Mouse (Mus musculus) hindbrain, embryonic 12.5 days (tissue): Measurements from ENCODE around the gene Pmch. TPM values are rescaled to one million over a fixed set of nuclear protein-coding genes. Genes with fewer than 3 reads are reported as not detected.
A peak's percentile ranks its signal among the peaks of the same experiment; 100 is the strongest.

Source experiments
- ATAC-seq: fragments of 200-750 bp; cut with Nextera tagmentation; 2 replicates; pipeline ENCODE4 v1.8.0; 2017; ENCODE audit warnings: moderate TSS enrichment; ENCODE audit not compliant: low FRiP score
- H3K27ac ChIP-seq: fragments of 300-500 bp; sonication (generic); 2 replicates; pipeline ENCODE4 v1.5.1; 2016; ENCODE audit warnings: mild to moderate bottlenecking
- H3K27me3 ChIP-seq: fragments of 300-500 bp; sonication (generic); 2 replicates; pipeline ENCODE4 v1.6.1; 2016; ENCODE audit warnings: mild to moderate bottlenecking
- H3K36me3 ChIP-seq: fragments of 300-500 bp; sonication (generic); 2 replicates; pipeline ENCODE4 v1.6.1; 2016; ENCODE audit warnings: mild to moderate bottlenecking
- H3K4me1 ChIP-seq: fragments of 300-500 bp; sonication (generic); 2 replicates; pipeline ENCODE4 v1.6.1; 2016
- H3K4me2 ChIP-seq: fragments of 300-500 bp; sonication (generic); replicated peaks from 2 replicates; pipeline ENCODE4 v1.6.1; 2016; ENCODE audit warnings: mild to moderate bottlenecking
- H3K4me3 ChIP-seq: fragments of 300-500 bp; sonication (generic); 2 replicates; pipeline ENCODE4 v1.5.1; 2016; ENCODE audit warnings: mild to moderate bottlenecking
- H3K9ac ChIP-seq: fragments of 300-500 bp; sonication (generic); 2 replicates; pipeline ENCODE4 v1.6.1; 2016; ENCODE audit warnings: mild to moderate bottlenecking, moderate library complexity
- H3K9me3 ChIP-seq: fragments of 300-500 bp; sonication (generic); replicated peaks from 2 replicates; pipeline ENCODE4 v1.6.1; 2016; ENCODE audit warnings: mild to moderate bottlenecking
- WGBS: fragments of 180-500 bp; shearing (Covaris S2); methylation state at CpG from one replicate; pipeline ENCODE4 v1.1.7; 2016; 5-methylcytosine and 5-hydroxymethylcytosine counted together
- polyA plus RNA-seq: library from polyadenylated mRNA; unstranded; fragments of >200 nt; fragmentation: Nextera tagmentation; extraction: Ambion mirVana; gene quantifications from 2 replicates; pipeline ENCODE4 v1.2.1, GENCODE M21; 2016

Pmch gene
- 0.89 and 0.99 TPM in 2 replicates for polyA plus RNA-seq

DNA sequence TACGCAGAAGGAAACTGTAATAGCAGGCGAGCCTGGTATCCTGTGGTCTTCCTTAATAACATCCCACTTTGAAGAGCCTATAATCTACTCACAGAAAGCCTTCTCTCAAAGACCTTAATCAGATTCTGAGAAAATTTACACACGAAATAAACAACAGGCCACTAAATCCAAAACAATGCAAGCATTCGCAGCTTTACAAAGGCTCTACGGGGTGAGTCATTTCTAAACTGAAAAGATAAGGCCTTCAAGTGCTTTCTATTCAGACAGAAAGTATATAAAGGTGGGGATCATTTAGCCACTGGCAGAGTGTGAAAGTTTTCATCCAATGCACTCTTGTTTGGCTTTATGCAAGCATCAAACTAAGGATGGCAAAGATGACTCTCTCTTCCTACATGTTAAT, at the start of gene Pmch:
Gene Pmch (plus strand): TSS at position 301 of the 400 bp plus-strand sequence.
- 68% methylated on average over 5 of the region's 5 CpGs for WGBS
- Histone ChIP-seq H3K36me3 (no peaks in the 10 kb centered on the region), H3K9ac (no peak within 1 kb of the TSS), H3K4me1 (no peaks in the 10 kb centered on the region), H3K4me2 (no peak within 1 kb of the TSS), H3K4me3 (no peak within 1 kb of the TSS), H3K27me3 (no peaks in the 10 kb centered on the region), H3K9me3 (no peaks in the 10 kb centered on the region), H3K27ac (no peak within 1 kb of the TSS)
- no peak for ATAC-seq

DNA sequence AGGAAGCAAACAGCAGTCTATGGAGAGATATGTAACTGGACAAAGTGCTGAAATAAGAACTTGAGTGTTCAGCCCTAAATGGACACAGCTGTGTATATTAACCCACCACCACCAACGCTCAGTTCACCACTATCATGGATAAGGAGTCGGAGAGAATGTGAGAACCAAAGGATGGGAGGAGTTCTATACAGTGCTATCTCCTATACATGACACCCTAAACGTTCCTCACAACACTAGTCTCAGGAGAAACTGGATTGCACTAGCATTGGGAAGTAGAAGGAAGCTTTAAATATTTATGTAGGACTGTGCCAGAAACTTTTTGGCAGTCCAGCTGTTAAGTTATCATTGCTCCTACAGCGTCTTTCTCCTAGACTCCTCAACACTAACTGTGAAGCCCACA, 46.6 kb upstream of the Pmch start:
- Histone ChIP-seq H3K27ac (no peak overlapping the region), H3K27me3 (no peaks in the 10 kb centered on the region), H3K9me3 (no peaks in the 10 kb centered on the region), H3K9ac (no peak overlapping the region), H3K4me3 (no peak overlapping the region), H3K4me1 (no peaks in the 10 kb centered on the region), H3K4me2 (no peak overlapping the region), H3K36me3 (no peaks in the 10 kb centered on the region)
- WGBS, result 77% methylated on average over 4 of the region's 4 CpGs
- no peak for ATAC-seq

GRCm38 (mm10) chr10:88046098-88046771, 44.6 kb upstream of the Pmch start:
- Histone ChIP-seq H3K27ac (0 out of 2 replicates have a peak overlapping the region, but pooled peaks have one; percentile 23), H3K36me3 (no peaks in the 10 kb centered on the region), H3K9me3 (no peaks in the 10 kb centered on the region), H3K4me3 (no peak overlapping the region), H3K4me1 (no peaks in the 10 kb centered on the region), H3K27me3 (no peaks in the 10 kb centered on the region), H3K9ac (no peak overlapping the region), H3K4me2 (no peak overlapping the region)
- WGBS, result 49% methylated on average over 11 of the region's 11 CpGs
- ATAC-seq, result no peak

DNA sequence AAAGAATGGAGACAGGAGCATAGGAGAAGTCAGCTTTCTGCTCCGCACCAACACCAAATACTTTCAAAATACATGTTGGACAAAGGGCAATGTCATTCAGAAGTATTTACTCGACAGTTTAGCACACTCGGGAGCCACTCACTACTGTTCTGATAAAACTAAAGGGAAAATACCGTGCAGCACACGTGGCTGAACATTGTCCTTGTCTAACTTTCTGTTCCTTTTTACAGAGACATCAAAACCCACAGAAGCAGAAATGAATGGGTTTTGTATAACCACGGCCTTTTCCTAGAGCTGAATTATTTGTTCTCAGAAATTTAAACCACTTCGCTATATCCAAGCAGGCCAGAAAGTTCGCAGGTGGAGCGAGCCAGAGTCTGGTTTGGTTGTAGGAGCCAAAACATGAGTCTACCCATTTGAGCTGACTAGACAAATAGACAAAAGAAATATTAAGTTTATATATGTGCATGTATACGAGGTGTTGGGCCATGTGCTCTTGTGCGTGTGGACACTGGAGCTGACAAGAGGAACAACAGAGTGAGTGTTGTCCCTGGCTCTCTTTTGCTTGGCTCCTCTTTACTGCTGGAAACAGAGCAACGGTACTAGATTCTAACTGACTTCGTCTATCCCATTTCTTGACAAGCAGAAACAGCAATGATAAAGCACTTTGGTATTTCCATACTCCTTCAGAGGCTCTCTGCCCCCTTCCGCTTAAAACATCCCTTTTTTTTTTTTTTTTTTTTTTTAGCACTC, 36.5 kb upstream of the Pmch start:
- 84% methylated on average over 14 of the region's 14 CpGs for WGBS
- no peaks in the 10 kb centered on the region for H3K4me1 ChIP-seq

GRCm38 (mm10) chr10:88056950-88057649, 33.8 kb upstream of the Pmch start:
- H3K4me3 ChIP-seq, result no peak overlapping the region
- H3K9me3 ChIP-seq, result no peaks in the 10 kb centered on the region
- H3K36me3 ChIP-seq, result no peaks in the 10 kb centered on the region
- H3K27ac ChIP-seq, result no peak overlapping the region
- no peak for ATAC-seq
- H3K4me2 ChIP-seq, result no peak overlapping the region
- no peaks in the 10 kb centered on the region for H3K4me1 ChIP-seq
- H3K9ac ChIP-seq, result no peak overlapping the region
- WGBS, result 85% methylated on average over 14 of the region's 14 CpGs
- H3K27me3 ChIP-seq, result no peaks in the 10 kb centered on the region

More for the DNA sequence above, 36.5 kb upstream of the Pmch start:
- Histone ChIP-seq H3K27me3 (no peaks in the 10 kb centered on the region), H3K36me3 (no peaks in the 10 kb centered on the region), H3K4me3 (no peak overlapping the region), H3K27ac (no peak overlapping the region), H3K9me3 (no peaks in the 10 kb centered on the region), H3K4me2 (no peak overlapping the region), H3K9ac (no peak overlapping the region)
- ATAC-seq, result no peak

DNA sequence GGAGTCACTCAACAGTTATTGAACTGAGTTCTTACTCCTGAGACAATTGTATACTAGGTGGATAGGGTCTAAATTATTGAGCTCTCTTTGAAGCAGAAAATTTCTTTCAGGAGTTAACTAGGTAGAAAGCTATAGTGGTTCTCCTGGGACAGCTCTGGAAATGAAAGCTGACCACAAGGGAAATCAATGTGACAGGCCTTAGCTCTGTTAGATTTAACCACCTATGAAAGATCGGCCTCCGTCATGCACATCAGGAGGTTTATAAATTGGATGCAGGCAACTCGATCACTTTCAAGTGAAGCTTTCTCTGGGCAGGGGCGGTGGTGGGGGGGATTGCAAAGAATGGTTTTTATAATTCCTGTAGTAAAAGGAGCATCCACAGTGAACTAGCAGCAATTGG, 27.4 kb upstream of the Pmch start:
- no peak overlapping the region for H3K4me2 ChIP-seq
- H3K27me3 ChIP-seq, result no peaks in the 10 kb centered on the region
- ATAC-seq, result no peak
- H3K36me3 ChIP-seq, result no peaks in the 10 kb centered on the region
- H3K4me1 ChIP-seq, result no peaks in the 10 kb centered on the region
- no peak overlapping the region for H3K9ac ChIP-seq
- 67% methylated on average over 4 of the region's 4 CpGs for WGBS
- H3K4me3 ChIP-seq, result no peak overlapping the region
- H3K27ac ChIP-seq, result no peak overlapping the region
- H3K9me3 ChIP-seq, result no peaks in the 10 kb centered on the region

DNA sequence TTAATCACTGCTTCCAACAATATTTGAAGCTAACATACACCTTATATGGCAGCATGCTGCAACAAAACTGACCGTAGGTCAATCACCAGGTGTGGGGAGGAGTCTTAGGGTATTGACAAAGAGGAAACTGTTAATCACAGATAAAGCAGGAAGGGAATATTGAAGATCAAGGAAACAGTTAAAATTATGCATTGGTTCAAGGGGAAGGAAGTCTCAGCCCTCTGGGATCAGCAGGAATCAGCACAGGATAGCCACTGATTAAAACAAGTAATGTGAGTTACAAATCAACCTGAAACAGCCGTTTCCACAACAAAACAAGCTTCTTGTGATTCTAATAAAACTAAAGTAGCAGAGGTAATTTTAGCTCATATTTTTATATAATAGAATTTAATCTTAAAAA, 26.0 kb upstream of the Pmch start:
- Histone ChIP-seq H3K27me3 (no peaks in the 10 kb centered on the region), H3K9me3 (no peaks in the 10 kb centered on the region), H3K4me3 (no peak overlapping the region), H3K9ac (no peak overlapping the region), H3K27ac (no peak overlapping the region), H3K4me1 (no peaks in the 10 kb centered on the region), H3K36me3 (no peaks in the 10 kb centered on the region), H3K4me2 (no peak overlapping the region)
- ATAC-seq, result no peak
- WGBS, result 78% methylated on average over 2 of the region's 2 CpGs

- WGBS, result 82% methylated on average over 3 of the region's 3 CpGs
- no peaks in the 10 kb centered on the region for H3K9me3 ChIP-seq
- H3K9ac ChIP-seq, result no peak overlapping the region
- no peak overlapping the region for H3K4me2 ChIP-seq
- no peaks in the 10 kb centered on the region for H3K27me3 ChIP-seq
- no peaks in the 10 kb centered on the region for H3K36me3 ChIP-seq
- no peaks in the 10 kb centered on the region for H3K4me1 ChIP-seq
- H3K4me3 ChIP-seq, result no peak overlapping the region
- no peak overlapping the region for H3K27ac ChIP-seq
- no peak for ATAC-seq
These were observed 23.5 kb upstream of the Pmch start for GRCm38 (mm10) chr10:88067377-88067776.

DNA sequence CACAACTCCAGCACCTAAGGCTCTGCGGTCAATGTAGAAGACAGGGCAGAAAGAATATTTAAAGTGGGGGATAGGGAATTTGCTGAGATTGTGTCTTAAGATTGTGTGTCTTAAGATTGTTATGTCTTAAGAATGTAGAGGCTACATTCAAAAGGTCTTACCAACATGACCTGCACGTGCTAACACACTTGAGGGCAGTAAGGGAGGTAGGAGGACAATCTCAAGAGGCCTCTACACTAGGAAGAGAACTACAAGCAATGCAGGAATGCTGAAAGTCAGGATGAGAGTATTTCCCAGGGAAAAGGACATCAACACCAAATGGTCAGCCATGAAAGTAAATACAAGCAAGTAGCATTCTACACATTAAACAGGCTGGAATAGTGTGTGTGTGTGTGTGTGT, 15.3 kb downstream of the Pmch start:
- WGBS, result 93% methylated on average over 2 of the region's 2 CpGs
- Histone ChIP-seq H3K9me3 (no peaks in the 10 kb centered on the region), H3K4me2 (no peak overlapping the region), H3K27me3 (no peaks in the 10 kb centered on the region), H3K36me3 (no peaks in the 10 kb centered on the region; the same call in 1 of the 2 replicates), H3K4me3 (no peak overlapping the region), H3K27ac (no peak overlapping the region), H3K9ac (no peak overlapping the region), H3K4me1 (no peaks in the 10 kb centered on the region)
- no peak for ATAC-seq

DNA sequence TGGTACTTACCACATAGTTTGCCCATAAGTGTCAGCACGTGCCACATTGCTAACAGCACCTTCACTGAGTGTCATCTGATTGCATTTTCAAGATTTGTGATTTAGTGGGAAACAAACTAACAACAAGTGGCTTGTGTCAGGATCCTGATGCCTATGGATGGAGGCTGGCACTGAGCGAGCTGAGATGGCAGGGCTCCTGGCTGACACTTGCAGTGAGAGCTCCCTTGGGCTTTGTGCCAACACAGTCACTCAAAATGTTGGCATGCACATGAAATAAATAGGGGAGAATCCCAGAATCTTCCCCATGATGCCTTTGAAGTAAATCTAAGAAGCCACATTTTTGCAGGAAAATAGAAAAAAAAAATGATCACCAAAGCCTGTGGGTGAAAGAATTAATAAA, 22.4 kb downstream of the Pmch start:
- H3K4me1 ChIP-seq, result no peaks in the 10 kb centered on the region
- no peaks in the 10 kb centered on the region for H3K27me3 ChIP-seq
- no peak overlapping the region for H3K4me3 ChIP-seq
- no peaks in the 10 kb centered on the region for H3K9me3 ChIP-seq
- H3K36me3 ChIP-seq, result no peaks in the 10 kb centered on the region; the same call in 1 of the 2 replicates
- H3K9ac ChIP-seq, result no peak overlapping the region
- H3K27ac ChIP-seq, result no peak overlapping the region
- no peak for ATAC-seq
- 90% methylated on average over 2 of the region's 2 CpGs for WGBS
- no peak overlapping the region for H3K4me2 ChIP-seq

GRCm38 (mm10) chr10:88119721-88120120, 28.8 kb downstream of the Pmch start:
- Histone ChIP-seq H3K27ac (no peak overlapping the region), H3K4me1 (no peaks in the 10 kb centered on the region), H3K4me2 (no peak overlapping the region), H3K9ac (no peak overlapping the region), H3K36me3 (no peaks in the 10 kb centered on the region), H3K9me3 (no peaks in the 10 kb centered on the region), H3K4me3 (no peak overlapping the region), H3K27me3 (no peaks in the 10 kb centered on the region)
- no peak for ATAC-seq

- ATAC-seq, result no peak
- Histone ChIP-seq H3K36me3 (peaks cover 4% of the 10 kb centered on the region; the same call in 1 of the 2 replicates), H3K27ac (no peak overlapping the region), H3K4me2 (no peak overlapping the region), H3K9me3 (no peaks in the 10 kb centered on the region), H3K27me3 (no peaks in the 10 kb centered on the region), H3K9ac (no peak overlapping the region), H3K4me3 (no peak overlapping the region), H3K4me1 (no peaks in the 10 kb centered on the region)
- 97% methylated on average over 16 of the region's 16 CpGs for WGBS
These were observed 44.8 kb downstream of the Pmch start for GRCm38 (mm10) chr10:88135630-88136029.
